Mouse (Mus musculus): ENCODE results near the gene Eps8.
"Not testable (repeated sequence)": the region's sequence is repeated elsewhere in the genome, so short reads cannot be mapped to it uniquely, and the experiment has no call there.

Eps8 gene

DNA sequence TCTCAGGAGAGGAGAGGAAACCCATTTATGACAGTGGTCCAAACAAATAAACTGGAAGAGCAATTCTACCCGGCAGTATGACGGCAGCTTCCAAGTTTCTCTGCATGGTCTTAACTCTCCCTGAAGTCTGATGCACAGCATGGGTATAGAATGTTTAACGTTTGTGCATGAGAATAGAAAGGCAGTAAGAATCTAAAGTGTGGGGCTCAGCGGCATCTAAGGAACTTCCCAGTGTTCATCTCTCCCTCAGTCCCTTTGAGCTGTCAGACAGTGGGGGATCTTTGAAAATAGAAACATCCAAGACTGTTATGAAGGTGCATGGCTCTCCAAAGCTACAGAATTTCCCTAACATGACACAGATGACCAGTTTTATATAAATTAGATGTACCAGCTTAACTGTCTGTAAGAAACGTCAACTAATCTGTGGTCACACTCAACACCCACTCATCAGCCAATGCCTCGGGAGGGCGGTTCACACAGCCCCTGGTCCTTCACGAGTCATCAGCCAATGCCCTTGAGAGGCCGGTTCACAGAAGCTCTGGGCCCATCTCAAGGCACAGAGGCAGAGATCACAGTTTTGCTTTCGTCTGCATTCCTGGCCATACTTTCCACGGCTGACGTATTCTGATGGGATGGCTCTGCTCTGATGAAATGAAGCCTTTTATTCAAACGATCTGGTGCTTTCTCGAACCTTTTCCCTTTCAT is 145.2 kb downstream of the Eps8 start:
- DNase-seq = no peak

DNA sequence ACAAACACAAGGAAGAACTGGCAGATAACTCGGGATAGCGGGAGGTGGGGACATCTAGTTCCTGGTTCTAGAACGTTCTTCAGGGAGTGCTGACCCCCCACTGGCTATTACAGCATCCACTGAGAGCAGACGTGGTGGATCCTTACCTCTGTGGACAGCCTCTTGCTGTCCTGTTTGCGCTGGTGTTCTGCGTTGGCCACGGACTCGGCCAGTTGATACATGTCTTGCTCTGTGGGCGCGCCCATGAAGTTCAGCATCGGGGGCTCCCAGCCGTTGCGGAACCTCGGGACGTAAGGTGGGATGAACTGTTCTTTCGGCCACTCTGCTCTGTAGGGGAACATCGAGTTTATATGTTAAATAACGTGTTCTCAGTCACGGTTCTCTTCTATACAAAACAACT is 145.7 kb downstream of the Eps8 start:
- DNase-seq = no peak

DNA sequence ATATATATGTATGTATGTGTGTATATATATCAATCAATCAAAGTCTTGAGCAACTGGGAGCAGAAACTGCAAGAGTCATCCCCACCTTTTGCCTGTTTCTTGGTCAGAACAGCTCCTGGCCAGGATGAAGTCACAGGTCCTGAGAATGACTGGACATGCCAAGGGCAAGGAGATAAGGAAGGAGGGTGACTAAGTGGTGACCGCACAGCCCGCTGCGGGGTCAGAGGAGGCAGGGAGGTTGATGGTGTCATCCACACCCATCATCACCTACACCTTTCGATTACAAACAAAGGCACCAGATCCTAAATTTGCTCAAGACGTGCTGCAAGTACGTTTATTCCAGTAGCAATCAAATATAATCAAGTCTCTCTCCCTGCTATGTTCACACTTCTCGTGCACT is 148.1 kb downstream of the Eps8 start:
- DNase-seq = no peak

DNA sequence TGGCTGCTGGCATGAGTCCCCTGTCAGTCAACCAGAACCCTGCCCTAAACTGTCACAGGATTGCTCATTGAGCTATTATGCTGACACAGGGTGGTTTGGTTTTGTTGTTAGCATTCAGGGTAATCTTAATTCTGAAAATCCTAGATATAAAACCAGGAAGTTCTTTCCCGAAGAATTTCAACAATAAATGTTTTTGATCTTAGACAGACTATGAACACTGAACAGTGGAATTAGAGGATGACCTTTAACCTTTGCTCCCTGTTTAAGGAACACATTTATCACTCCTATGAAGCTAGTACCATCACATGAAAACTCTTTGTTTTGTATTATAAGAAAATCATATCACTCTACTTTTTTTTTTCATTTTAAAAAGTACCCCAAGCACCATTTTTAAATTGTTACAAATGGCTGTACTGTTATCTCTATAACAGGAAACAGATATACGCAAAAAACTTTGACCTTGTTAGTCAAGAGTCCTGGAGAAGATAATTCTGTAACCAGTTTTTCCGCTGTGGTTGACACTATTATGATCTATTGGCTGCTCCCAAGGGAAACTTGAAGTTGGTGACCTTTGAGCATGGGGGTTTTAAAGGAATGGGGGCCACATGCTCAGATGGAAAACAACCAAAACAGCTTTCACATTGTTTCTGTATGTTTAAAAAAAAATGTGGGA is 149.0 kb downstream of the Eps8 start:
- no peak for DNase-seq

DNA sequence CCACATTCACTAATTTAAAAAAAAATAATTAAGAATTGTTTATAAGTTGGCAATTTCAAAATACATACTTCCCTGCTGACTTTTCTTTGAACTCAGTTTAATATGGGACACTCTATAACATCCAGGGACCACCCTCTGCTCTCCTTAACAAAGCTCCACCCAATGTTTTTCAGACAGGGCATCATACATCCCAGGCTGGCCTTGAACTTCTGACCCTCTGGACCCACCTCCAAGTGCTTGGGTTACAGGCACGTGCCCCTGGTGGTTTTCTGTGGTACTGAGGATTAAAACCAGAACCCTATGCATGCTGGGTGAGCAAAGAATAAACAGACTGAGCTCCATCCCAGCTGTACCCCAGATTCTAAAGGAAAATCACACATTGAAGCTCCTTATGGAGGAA is 150.6 kb downstream of the Eps8 start:
- DNase-seq = no peak

DNA sequence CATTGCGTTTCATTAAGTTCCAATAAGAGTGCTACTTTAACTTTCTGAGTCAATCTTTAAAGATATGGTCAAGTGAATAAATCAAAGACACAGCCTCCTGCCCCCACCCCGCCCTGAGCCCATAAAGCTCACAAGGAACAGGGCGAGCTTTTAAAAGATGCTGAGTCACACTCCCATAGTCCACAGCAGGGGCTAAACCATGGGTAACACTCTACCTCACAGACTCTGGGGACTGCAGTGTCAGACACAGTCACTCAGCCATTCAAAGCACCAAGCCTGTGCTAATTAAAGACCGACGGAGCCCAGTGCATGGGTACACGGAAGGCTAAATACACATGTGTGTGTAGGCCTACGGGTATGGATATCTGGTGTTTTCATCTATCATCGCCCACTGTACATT is 151.2 kb downstream of the Eps8 start:
- no peak for DNase-seq

DNA sequence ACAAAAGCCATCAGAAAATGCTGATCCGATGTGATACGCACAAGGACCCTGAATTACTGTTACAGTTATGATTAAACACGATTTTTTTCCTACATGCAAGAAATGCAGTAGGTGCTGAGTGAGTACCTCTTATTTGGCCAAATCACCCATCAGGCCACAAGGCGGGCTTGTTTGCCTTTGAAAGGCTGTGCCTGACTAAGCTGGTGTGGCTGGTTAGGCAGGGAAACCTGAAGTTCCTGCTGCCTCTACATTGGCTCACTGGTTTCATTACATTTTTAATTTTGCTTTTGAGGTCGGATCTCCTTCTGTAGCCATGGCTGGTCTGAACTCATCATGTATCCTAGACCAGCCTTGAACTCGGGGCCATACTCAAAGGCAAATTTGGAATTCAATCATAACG is 151.7 kb downstream of the Eps8 start:
- DNase-seq = no peak

DNA sequence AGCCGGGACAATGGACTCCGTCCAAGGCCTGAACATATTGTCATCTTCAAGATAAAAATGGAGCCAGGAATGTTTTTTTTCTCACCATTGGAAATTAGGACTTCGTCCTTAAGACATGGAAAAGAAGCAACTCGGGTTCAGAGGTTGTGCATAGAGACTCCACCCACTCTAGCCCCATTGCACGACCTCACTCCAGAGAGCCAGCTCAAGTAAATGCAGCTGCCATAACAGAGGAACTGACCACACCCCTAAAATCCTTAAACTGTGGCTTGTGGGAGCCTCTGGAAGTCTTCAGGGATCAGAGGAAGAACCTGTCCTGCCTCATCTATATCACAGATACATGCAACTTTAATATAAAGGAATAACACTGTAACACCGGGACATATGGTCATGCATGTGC is 155.9 kb downstream of the Eps8 start:
- DNase-seq = no peak

DNA sequence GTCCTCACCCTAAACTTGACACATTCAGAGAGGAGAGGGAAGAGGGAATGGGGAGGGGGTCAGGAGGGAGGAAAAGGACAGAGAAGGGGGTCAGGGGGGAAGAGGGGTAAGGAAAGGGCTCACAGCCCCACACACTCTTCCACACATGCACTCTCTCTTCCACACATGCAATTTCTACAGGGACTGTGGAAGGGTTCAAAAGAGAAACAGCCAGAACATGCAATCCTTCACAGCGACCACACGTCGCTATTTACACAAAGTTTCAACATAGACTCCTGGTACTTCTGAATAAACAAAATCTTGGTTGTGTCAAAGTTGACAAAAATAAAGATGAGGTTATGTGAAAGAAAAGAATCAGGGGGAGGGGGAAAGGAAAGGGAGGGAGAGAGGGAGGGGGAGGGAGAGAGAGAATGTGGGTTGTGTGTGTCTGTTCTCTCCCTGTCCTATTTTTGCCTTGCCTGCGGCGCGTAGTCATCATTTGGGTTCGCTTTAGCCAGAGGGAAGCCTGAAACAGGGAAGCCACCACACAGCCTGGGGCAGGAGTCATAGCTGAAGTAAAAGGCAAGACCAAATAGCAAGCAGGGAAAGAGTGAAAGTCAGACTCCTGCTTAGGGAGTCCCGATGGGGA is 157.4 kb downstream of the Eps8 start:
- DNase-seq = no peak

DNA sequence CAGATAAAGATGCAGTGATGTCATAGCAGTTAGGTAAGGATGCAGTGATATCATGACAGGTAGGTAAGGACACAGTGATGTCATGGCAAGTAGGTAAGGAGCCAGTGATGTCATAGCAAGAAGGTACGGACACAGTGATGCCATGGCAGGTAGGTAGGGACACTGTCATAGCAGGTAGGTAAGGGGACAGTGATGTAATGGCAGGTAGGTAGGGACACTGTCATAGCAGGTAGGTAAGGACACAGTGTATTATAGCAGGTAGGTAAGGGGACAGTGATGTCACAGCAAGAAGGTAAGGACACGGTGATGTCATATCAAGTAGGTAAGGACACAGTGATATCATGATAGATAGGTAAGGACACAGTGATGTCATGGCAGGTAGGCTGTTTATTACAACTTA is 158.1 kb downstream of the Eps8 start:
- DNase-seq = no peak

DNA sequence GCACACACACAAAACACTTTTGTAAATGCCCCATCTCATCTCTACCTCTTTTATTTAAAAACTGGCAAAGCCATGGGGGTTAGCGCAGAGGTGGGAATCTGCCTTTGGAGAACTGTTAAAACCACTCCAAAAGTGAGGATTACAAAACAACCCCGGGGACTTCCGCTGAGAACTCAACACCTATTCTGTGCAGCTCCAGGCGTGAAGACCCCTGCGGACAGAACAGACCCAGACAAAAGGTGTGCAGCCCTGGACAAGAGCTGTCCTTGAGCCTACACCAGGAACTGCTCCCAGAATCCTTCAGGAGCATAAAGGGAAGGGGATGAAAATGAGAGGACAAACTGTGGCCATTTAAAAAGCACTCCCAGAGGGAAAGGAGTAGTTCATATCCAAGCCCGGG is 159.4 kb downstream of the Eps8 start:
- no peak for DNase-seq

DNA sequence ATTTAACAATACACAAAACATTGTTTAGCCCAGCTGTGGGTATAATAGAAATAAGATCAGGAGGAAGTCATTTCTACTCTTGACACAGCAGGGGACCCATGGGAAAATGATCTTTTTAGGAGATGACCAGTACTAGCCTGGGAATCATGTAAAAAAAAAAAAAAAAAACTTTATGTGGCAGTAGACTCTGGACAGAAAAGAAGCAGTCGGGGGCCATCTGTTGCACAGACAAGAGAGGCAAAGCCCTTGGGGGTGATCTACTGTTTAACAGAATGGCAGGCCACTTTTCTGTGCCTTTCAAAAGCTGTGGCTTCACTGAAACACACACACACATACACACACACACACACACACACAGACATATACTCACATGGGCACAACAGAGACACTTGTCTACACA is 159.9 kb downstream of the Eps8 start:
- DNase-seq = no peak

DNA sequence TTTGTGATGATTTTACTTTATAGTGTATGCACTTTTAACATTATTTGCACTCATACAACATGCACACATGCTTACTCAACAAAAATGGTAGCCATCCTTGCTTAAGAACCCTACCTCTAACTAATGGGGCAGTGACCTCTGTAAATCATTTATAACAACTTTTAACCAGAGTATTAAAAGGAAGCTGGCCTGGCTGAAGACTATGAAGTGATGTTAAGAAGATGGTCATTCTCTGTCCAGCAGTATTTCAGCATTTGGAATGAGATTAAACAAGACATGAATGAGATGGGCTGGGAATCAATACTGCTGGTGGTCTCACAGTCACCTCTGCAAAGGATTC is 160.6 kb downstream of the Eps8 start:
- no peak for DNase-seq

DNA sequence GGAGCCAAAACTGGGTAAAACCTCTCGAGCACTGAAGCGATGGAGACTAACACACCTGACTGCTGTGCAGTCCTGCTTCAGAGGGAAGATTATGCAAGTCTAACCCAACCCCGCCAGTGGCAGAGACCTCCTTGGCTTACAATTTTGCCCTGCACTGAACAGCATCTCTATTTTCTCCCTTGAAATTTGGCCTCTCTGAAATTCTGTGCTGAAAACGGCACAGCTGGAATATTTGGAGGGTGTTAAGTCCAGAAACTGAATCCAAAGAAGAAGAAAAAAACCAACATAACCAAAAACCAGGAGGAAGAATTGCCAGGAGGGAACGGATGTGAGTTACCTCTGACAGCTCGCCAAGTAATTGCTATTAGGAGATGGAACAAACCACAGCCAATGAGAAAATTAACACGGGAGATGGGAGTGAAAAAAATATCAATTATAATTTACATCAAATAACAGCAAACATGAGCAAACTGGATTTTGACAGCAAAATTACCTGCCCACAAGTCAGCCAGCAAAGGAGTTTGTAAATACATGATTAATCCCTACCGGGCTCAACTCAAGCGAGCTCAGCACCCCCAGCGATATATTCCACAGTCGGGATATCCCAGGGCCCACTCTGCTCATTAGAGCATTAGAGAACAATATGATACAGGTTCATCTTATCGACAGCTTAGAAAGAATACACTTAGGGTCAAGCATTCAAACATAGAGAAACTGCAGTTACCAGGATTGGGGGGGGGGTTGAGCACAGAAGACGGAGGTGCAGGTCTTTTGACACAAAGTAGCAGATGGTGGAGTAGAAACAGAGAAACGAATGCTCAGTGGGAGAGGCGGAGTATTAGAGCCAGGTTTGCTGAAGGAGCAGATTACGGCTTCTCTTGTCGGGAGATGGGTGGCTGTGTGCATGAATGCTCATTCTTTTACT is 161.2 kb downstream of the Eps8 start:
- no peak for DNase-seq

DNA sequence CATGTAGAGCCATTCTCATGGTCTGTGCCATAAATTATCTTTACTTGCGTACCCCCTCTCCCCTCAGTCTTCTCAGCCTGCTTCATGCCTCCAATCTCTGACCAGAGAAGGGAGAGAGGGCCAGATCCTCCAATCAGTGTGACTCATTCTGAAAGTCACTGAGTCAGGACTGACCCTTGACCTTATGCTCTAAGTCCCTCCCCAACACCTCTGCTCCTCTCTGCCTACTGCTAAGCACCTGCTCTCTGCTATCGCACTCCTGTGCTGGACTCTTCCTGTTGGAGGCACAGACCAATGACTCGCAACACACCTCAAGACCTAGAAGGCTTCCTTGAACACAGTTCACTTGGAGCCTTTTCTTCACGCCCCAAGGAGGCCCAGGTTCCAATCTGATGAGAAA is 162.1 kb downstream of the Eps8 start:
- no peak for DNase-seq

DNA sequence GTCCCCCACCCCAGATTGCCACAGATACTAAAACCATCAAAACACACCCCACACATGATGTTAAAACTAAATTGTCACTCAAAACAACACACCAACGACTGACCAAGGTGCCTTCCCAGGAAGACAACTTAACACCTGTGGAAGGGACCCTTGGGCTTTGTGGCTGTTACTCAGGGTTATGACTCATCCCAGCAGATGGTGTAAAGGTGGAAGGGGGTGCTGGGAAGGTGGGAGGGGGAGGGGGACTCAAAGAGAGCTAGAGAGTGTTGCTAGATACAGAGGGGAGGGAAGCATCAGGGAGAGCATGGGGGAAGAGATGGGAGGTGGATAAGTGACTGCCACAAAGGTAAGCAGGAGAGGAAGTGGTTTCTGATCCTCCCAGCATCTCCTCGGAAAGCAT is 163.0 kb downstream of the Eps8 start:
- DNase-seq = no peak

DNA sequence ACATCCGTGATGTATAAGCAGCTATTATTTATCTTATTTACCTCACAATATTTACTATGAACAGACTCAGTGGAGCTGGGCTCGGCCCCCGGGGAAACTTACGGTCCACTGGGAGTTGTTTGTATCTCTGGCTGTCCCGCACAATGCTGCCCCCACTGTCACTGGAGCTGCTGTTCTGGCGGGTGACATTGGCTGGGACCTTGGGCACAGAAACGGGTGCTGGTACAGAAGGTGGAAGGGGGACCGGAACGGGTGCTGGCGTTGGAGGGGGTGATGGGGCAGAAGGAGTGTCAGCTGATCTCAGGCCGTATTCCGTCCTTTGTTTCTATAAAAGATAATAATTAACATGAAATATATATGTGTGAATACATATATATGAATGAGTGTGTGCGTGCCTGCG is 164.6 kb downstream of the Eps8 start:
- DNase-seq = no peak

DNA sequence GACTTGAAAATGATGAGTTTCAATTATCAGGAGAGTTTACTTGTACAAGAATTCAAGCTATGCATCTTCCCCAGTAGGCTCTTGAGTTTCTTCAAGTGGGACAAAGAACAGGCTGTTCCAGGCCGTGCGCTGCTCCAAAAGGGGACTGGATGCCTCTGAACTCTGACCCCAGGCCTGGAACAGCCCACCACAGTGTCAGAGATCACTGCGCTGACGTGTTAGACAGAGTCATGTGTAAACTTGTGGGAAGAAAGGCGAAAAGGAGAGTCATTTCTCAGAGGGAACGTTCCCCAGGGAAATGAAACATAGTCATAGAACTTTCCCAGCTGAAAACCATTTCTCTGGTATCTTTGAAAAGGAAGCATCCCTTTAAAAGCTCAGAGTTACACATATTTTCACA is 167.2 kb downstream of the Eps8 start:
- no peak for DNase-seq

DNA sequence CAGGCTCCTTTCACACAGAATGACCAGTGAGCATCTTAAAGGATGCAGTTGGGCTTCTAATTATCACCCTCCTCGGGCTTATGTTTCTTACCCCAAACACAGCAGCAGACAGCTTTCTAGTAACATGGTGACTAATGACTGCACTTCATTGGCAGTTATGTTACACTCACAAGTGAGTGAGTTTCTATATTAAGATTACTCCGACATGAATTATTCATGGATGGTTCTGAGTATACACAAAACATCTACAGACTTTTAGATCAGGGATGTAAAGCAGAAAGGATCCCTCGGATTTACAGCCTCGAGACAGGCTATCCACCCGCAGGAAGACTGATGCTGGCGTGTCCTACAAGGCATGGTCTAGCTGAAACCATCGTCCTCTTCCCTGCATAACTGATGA is 171.8 kb downstream of the Eps8 start:
- DNase-seq = no peak

DNA sequence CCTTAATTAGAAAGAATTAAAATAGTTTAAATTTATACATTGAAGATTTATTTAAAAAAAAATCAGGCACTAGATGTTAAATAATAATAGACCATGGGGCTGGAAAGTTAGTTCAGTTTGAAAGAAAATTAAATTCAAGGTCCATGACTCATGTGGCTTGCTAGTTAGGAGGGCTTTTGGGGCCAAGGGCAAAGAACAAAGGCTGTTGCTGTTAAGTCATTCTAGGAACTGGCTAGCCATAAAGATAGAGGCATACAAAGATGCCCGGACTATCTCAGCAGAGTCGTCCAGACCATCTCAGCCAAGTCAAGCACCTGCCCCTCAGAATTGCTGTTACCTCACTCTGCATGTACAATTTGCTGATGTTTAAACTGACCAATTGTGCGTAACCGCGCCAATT is 179.0 kb downstream of the Eps8 start:
- not testable (repeated sequence) for DNase-seq

DNA sequence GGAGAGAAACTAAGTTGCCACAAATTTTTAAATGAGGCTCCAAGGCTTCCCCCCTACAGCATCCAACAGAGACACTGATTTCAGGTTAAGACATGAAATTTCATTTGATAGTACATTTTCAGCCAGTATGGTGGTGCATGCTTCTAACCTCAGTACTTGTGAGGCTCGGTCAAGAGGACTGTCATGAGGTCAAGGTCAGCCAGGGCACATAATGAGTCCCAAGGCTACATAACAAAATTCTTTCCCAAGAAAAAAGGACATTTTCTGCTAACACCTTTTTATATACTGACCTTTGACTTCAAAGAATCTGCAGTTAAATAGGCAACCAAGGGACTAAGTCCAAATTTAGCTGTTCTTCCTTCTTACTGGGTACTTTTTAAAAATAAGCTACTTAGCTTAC is 181.2 kb downstream of the Eps8 start:
- no peak for DNase-seq

DNA sequence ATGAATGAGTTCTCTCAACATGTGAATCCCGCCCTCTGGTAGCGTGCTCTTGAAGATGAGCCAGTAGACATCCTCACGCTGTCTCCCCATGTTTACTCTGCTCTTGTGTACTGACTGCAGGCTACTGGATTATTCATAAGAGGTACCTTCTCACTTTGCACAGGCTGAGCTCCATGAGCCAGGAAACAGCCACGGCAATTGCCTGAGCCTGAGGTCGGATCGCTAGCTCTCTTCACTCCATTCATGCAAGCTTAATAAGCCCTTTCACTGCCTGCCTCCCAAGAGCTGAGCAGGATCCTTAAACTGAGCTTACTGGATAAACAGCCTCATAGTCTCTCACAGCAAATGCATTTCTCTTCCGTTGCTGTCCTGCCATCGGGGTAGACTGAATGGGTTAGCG is 182.5 kb downstream of the Eps8 start:
- no peak for DNase-seq

DNA sequence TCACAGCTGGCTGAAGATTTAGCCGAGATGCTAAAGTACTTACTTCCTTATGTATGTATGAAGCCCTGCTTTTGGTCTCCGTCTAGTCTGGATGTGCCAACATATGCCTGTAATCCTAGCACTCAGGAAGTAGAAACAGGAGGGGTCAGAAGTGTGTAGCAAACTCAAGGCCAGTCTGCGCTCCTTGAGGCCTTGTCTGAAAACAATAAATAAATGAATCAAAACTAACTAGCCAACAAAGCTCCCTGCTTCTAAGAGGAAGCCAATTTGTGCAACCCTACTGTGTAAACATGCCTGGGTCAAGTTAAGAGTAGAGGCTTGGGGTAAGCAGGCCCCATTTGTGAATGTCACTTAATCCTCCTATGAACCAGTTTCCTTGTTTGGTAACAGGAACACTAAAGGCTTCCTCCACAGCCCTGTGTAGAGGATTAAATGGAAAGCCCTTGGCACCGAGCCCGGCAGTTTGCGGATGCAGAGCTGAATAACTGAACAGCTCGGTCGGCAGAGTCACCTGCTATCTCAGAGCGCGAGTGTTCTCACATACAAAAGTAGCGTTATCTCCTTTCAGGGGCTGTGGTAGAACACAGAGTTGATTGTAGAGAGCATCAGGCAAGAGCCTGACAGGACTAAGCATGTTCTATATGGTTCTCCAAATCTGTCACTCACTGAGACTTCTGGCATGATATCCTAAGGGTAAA is 183.6 kb downstream of the Eps8 start:
- peak; percentile 93 for DNase-seq

Data from right cerebral cortex, postnatal 4 days (tissue).